Mouse (Mus musculus) bone marrow macrophage, adult 2 months (primary cell): ENCODE measurements at regions not wholly inside any gene's neighbourhood (a gene's known extent, or its start where the extent isn't known, plus 50 kb on each side); places are given as distances from the start of the nearest gene placed in this dataset.

Experiments
- H3K27ac ChIP-seq: 2 replicates; pipeline ENCODE4 v1.5.1; 2012; ENCODE audit warnings: low read depth, low read length; ENCODE audit not compliant: insufficient read depth
- H3K4me1 ChIP-seq: 2 replicates; pipeline ENCODE4 v1.6.1; 2012; ENCODE audit warnings: low read length; ENCODE audit not compliant: control insufficient read depth, insufficient read depth
- H3K4me3 ChIP-seq: 2 replicates; pipeline ENCODE4 v1.5.1; 2012; ENCODE audit warnings: mild to moderate bottlenecking, low read length, moderate library complexity; ENCODE audit not compliant: insufficient read depth
- CTCF ChIP-seq: IDR thresholded peaks from 2 replicates; pipeline ENCODE4 v1.5.1; 2012; ENCODE audit warnings: low read depth, mild to moderate bottlenecking, low read length, moderate library complexity
- POLR2A ChIP-seq: IDR thresholded peaks from 2 replicates; pipeline ENCODE4 v1.6.1; 2012; ENCODE audit warnings: mild to moderate bottlenecking, low read depth, low read length, borderline replicate concordance

GRCm38 (mm10) chr2:148622216-148622615, 50.2 kb upstream of the Nxt1 start:
- no peak for TF ChIP-seq POLR2A
- no peak for TF ChIP-seq CTCF
- no peaks in the 10 kb centered on the region for H3K4me1 ChIP-seq

GRCm38 (mm10) chr2:148611911-148612310, 60.5 kb upstream of the Nxt1 start:
- H3K4me3 ChIP-seq: no peak overlapping the region
- TF ChIP-seq CTCF: no peak
- no peak for TF ChIP-seq POLR2A
- no peaks in the 10 kb centered on the region for H3K4me1 ChIP-seq
- H3K27ac ChIP-seq: no peak overlapping the region

More at GRCm38 (mm10) chr2:148622216-148622615, 50.2 kb upstream of the Nxt1 start:
- no peak overlapping the region for H3K4me3 ChIP-seq
- no peak overlapping the region for H3K27ac ChIP-seq

GRCm38 (mm10) chr2:148605425-148605930, 66.9 kb upstream of the Nxt1 start:
- TF ChIP-seq CTCF: no peak
- no peak for TF ChIP-seq POLR2A

GRCm38 (mm10) chr2:148603951-148604350, 68.5 kb upstream of the Nxt1 start:
- H3K4me1 ChIP-seq: peaks cover 14% of the 10 kb centered on the region
- TF ChIP-seq POLR2A: no peak
- TF ChIP-seq CTCF: no peak
- H3K27ac ChIP-seq: no peak overlapping the region
- no peak overlapping the region for H3K4me3 ChIP-seq

More at GRCm38 (mm10) chr2:148605425-148605930, 66.9 kb upstream of the Nxt1 start:
- H3K4me1 ChIP-seq: peaks cover 6% of the 10 kb centered on the region
- no peak overlapping the region for H3K27ac ChIP-seq
- no peak overlapping the region for H3K4me3 ChIP-seq

GRCm38 (mm10) chr2:148603315-148603714, 69.1 kb upstream of the Nxt1 start:
- no peak for TF ChIP-seq POLR2A
- TF ChIP-seq CTCF: no peak
- no peak overlapping the region for H3K4me3 ChIP-seq
- no peak overlapping the region for H3K27ac ChIP-seq
- peaks cover 17% of the 10 kb centered on the region for H3K4me1 ChIP-seq

- peak overlapping the region; percentile 29 for H3K27ac ChIP-seq
- TF ChIP-seq POLR2A (no peak), CTCF (no peak)
- no peak overlapping the region for H3K4me3 ChIP-seq
- H3K4me1 ChIP-seq: peaks cover 29% of the 10 kb centered on the region
These were observed 72.9 kb upstream of the Nxt1 start for GRCm38 (mm10) chr2:148599498-148599897.

- no peak overlapping the region for H3K4me3 ChIP-seq
- H3K4me1 ChIP-seq: peaks cover 29% of the 10 kb centered on the region
- no peak overlapping the region for H3K27ac ChIP-seq
- TF ChIP-seq CTCF (no peak), POLR2A (no peak)
These were observed 75.4 kb upstream of the Nxt1 start for GRCm38 (mm10) chr2:148596966-148597365.

- Histone ChIP-seq H3K27ac (peak overlapping the region; percentile 60), H3K4me1 (peaks cover 20% of the 10 kb centered on the region), H3K4me3 (no peak overlapping the region)
- TF ChIP-seq POLR2A (no peak), CTCF (no peak)
These were observed 86.6 kb upstream of the Nxt1 start for GRCm38 (mm10) chr2:148585721-148586335.

- TF ChIP-seq POLR2A (no peak), CTCF (no peak)
- no peak overlapping the region for H3K4me3 ChIP-seq
- no peak overlapping the region for H3K27ac ChIP-seq
- H3K4me1 ChIP-seq: peaks cover 25% of the 10 kb centered on the region
These were observed 90.2 kb upstream of the Nxt1 start for GRCm38 (mm10) chr2:148582208-148582607.

- peaks cover 21% of the 10 kb centered on the region for H3K4me1 ChIP-seq
- H3K27ac ChIP-seq: no peak overlapping the region
These were observed 90.7 kb upstream of the Nxt1 start for GRCm38 (mm10) chr2:148581666-148582065.

More at GRCm38 (mm10) chr2:148581666-148582065, 90.7 kb upstream of the Nxt1 start:
- no peak overlapping the region for H3K4me3 ChIP-seq
- TF ChIP-seq CTCF (no peak), POLR2A (no peak)
